Mouse (Mus musculus): ENCODE measurements around the gene Samd4b. TPM values are rescaled to one million over a fixed set of nuclear protein-coding genes. Genes with fewer than 3 reads are reported as not detected.
"Not testable (repeated sequence)": the region's sequence is repeated elsewhere in the genome, so short reads cannot be mapped to it uniquely, and the experiment has no call there.

Gene Samd4b
- 10 to 100 TPM; 67.9 to 70.0 TPM for total RNA-seq (2021)

DNA sequence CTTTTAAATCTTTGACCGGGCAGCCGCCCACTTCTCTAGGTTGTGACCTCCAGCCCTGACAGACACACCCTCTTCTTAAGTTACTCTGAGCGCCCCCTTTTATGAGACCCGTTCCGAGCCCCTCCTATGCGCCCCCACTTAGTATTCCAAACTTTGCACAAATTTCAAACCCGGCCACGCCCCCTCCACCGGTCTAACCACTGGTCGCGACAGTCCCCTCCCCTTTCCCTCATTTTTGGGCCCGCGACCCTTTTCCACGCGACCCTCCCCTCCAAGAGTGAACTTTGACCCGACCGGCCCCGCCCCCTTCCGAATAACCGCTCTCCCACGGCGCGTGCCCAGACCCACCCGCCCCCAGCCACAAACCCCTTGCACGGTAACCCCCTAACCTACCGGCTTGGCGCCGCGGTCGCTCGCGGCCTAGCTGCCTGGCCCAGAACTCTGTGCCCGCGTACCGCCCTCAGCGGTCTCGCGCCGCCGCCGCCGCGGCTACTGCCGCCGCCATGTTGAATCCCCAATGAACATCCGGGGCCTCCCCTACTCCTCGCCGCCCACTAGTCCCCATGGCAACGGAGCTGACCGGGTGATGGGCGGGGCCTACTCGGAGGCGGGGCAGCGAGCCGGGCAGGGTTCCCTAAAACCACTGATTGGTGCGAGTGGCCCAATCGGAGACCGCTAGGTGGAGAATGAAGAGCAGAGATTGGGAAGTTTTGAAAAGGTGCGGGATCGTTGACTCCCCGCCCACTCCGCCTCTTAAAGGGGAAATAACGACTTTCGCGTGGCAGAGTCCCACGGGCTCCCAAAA, at the start of gene Samd4b, which contains the start of gene Pak4:
Gene Samd4b (minus strand): TSS at position 503 of the 805 bp plus-strand sequence.
Gene Pak4 (minus strand): TSS at position 544 of the 805 bp plus-strand sequence.
- peak; percentile 100 for DNase-seq
- intact Hi-C loops (cut with DNase I), result no loop called here

DNA sequence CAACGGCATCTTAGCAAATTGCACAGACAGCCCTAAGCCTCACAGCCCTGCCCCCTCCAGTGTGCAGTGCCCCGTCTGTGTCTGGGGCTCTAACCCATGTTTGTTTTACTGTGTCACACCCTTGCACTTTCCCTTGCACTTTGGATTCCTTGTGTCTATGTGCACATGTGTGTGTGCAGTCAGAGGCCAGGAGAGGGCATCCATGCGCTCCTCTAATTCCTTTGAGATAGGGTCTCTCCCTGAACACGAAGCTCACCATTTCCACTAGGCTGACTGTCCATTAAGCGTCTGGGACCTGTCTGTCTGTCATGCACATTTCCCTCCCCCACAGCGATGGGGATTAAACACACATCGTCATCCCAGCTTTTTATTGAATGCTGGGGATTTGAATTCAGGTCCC, 49.1 kb upstream of the Samd4b start:
- intact Hi-C loops (cut with DNase I), result no loop called here
- DNase-seq, result no peak

DNA sequence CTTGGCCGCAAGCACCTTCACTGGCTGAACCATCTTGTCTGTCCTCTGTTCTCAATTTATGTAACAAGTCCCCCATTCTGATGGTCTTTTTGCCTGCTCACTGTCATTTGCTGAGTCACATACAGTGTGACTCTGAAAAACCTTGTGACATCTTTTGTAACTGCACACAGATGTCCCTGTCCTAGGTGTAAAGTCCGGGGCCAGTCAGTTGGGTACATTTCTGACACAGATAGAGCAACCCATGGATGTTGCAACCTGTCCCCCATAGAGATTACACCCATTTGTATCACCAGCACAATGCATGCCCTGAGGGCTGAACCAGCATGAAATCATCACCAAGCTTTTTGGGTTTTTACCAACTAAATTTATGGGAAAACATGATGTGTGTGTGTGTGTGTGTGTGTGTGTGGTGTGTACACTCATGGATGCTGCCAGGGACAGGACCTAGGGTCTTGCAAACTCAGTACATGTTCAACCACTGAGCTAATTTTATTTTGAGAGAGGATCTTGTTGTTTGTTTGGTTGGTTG, 48.1 kb upstream of the Samd4b start:
- no peak for DNase-seq
- intact Hi-C loops (cut with DNase I), result no loop called here

DNA sequence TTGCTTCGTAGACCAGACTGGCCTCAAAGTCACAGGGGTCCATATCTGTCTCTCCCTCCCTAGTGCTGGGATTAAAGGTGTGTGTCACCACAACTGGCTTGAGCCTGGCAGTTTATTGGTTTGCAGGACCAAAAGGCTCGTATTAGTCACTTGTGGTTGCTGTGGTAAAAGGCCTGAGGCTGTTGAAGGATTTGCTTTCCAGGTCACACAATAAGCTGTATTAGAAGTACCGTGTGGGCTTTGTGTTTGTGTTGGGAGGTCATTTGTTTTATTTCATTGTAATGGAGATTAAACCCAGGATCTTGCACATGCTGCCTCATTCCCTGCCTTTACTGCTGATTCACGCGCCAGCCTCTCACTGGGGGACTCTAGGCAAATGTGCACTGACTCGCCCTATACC, 47.4 kb upstream of the Samd4b start:
- DNase-seq, result no peak
- intact Hi-C loops (cut with DNase I), result no loop called here

DNA sequence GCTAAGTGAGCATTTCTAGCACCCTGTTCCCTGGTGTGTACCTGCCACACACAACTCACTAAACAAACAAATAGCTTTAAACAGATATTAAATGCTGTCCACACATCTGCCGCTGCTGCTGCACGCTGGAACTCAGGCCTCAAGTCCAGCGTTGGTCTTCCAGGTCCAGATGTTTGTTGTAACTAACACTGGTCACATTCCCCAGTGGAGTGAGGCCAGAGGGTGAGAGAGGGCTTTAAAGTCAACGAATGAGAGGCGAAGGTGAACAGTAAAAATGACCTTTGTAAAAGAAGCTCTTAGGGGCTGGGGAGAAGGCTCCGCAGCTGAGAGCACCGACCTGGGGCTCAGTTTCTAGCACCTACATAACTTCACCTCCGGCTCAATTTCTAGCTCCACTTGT, 43.6 kb upstream of the Samd4b start:
- no peak for DNase-seq

DNA sequence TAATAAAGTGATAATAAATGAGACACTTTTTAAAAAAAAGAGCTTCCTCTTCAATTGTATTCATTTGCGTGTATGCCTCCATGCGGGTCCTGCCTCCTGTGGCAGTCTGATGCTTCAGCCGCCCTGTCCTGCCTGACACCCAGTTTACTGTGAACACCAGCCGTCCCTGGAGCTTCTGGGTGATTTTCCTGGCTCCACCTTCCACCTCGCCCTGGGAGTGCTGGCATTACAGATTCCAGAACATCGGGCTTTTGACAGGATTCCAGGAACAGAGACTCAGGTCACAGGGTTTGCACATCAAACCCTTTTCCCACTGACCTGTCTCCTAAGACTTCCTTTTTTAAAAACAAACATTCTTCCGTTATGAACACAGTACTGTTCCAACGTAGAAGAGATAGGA, 39.6 kb upstream of the Samd4b start:
- intact Hi-C loops (cut with DNase I), result no loop called here
- DNase-seq, result no peak

More for the DNA sequence above, 43.6 kb upstream of the Samd4b start:
- intact Hi-C loops (cut with DNase I), result no loop called here

DNA sequence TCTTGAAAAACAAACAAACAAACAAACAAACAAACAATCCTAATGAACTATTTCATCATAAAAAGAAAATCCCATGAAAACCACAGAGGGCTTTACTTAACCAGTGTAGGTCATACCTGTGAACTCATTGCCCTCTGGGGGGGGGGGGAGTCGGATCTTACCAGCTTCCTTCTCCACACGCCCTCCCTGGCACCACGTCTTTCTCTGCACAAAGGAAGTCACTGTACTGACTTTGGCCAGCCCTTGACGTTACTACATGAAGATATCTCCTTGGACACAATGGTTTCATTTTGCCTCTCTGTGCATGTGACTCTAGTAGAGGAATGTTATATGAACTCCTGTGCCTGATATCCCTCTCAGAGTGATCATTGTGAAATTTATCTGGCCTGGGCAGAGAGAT, 36.2 kb upstream of the Samd4b start:
- intact Hi-C loops (cut with DNase I), result no loop called here
- no peak for DNase-seq

DNA sequence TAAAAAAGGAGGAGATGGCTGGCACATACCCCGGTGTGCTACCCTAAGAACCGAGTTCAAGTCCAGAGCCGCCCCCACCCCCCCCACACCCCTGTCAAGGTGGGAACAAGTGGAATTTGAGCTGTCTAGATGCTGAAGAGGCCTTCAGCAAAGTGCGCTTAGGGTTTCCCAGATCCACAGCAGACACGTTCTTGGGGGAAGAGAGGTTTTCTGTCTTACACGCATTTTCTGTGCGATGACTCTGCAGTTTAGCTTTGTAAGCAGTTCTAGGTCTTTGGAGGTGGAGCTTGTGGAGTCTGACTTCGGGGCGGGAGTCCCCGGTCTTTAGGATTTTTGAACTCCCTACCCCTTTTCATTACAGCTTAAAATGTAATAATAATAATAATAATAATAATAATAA, 33.1 kb upstream of the Samd4b start, which contains the start of gene Acp7:
Gene Acp7 (minus strand): TSS at position 260 of the 400 bp plus-strand sequence.
- intact Hi-C loops (cut with DNase I), result no loop called here
- DNase-seq, result no peak

DNA sequence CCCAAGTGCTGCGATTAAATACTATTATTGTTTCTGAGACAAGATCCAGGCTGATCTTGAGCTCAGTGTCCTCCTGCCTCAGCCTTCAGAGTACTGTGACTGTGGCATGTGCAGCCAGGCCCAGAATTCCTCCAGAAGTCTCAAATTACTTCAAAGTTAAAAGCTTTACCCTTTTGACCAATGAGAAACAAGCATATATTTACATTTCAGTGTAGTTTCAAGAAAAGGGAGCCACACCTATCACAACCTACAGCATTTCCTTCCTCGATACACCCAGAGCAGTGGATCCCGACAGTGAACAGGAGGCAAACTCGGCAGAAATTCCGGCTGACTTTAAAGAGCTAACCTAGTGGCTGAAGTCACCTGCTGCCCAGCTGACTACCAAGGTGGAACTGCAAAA, 26.8 kb upstream of the Samd4b start:
- intact Hi-C loops (cut with DNase I), result no loop called here
- no peak for DNase-seq

DNA sequence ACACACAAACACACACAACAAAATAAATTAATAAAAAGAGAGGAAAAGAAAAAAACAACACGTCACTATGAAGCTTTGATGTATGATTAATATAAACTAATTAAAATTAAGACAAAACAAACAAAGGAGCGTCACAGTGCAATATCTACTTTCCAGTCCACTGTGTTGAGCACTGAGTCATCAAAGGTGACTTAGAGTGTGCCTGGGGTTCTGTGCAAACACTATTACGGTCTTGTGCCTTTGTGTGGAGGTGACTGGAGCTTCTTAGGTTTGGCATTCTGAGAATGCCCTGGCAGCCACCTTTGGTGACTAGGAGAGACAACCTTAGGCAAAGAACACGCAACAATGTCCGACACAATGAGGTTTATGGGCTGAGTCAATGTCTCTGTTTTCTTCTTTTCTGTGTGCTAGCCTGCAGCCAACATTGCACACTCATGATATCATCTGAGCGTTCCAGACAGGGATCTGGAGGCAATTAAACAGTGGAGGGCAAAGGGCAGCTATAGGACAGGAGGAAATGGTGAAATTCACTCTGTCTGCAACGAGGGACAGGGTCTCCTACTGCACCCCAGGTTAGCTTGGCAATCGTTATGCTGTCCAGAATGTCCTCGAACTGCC, 21.3 kb upstream of the Samd4b start:
- intact Hi-C loops (cut with DNase I), result no loop called here
- DNase-seq, result no peak

DNA sequence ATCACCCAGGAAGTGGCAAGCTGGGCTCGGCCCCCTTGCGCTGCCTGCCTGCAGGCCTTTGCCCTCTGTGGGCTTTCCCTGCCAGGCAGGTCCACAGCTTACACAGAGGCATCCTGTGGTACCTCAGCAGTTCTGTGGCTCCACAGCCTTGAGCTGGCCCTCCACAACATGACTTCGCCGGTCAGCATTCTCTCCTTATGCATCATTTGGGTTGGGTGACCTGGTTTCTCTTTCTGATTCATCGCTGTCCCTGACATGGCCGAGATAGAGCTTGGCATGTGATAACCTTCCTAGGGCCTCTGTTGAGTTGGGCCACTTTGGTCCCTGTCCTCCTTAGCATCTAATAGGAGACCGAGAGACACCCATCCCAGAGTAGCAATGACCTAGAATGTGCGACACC, 8.0 kb upstream of the Samd4b start:
- no peak for DNase-seq
- intact Hi-C loops (cut with DNase I), result loop anchor here (10.0 kb wide), 2 partner anchors 61 to 119 kb away; partner anchors contain the start of genes Nccrp1 and Sycn

DNA sequence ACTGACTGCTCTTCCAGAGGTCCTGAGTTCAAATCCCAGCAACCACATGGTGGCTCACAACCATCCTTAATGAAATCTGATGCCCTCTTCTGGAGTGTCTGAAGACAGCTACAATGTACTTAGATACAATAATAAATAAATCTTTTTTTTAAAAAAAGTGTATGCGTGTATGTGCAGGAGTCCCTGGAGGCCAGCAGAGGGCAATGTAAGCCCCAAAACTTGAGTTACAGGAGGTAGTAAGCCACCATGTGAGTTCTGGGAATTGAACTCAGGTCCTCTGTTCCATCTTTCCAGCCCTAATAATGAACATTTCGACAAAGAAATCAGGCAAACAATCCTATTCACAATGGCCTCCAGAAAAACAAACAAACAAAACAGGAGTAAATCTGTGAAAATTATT, 5.8 kb upstream of the Samd4b start:
- not testable (repeated sequence) for DNase-seq
- intact Hi-C loops (cut with DNase I), result loop anchor here (5.0 to 10.0 kb wide), 3 partner anchors 36 to 121 kb away; partner anchors contain the start of genes Nccrp1 and Sycn

DNA sequence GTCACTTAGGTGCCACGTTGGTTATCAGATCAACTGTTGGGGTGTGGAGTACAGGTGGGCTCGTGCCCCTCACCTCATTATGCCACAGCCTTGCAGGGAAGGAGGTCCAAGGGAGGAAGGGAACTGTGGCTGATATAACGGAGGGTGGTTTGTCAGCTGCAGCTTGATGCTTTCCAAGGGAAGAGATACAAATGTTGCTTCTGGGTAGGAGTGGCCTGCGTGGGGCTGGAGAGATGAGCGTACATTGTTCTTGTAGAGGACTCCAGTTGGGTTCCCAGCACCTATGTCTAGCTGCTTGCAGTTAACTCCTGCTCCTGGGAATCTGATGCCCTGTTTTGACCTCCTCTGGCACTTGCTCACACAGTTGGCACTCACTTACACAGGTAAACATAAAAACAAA, 5.2 kb upstream of the Samd4b start:
- intact Hi-C loops (cut with DNase I), result loop anchor here (5.0 to 10.0 kb wide), 3 partner anchors 36 to 122 kb away; partner anchors contain the start of genes Nccrp1 and Sycn
- no peak for DNase-seq

DNA sequence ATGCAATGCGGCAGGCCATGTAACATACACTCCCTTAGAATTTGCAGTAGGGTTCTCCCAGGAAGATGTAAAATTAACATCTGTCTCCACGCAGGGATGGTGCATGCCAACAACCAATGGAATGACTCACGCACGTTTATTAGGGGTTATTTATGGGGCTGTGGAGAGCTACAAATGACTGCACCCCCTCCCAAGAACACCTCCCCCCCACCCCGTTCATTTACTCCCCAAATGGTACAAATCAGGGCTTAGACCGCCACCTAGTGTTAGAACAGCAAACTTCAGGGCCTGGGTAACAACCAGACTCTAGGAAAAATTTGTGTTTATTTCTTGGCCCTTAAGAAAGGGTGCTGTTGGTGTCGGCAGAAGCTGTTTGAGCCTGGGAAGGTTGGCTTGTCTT, 3.7 kb upstream of the Samd4b start:
- peak; percentile 63 for DNase-seq
- intact Hi-C loops (cut with DNase I), result loop anchor here (2.0 to 10.0 kb wide), 4 partner anchors 34 to 155 kb away; partner anchors contain the start of genes Nccrp1 and Sycn

DNA sequence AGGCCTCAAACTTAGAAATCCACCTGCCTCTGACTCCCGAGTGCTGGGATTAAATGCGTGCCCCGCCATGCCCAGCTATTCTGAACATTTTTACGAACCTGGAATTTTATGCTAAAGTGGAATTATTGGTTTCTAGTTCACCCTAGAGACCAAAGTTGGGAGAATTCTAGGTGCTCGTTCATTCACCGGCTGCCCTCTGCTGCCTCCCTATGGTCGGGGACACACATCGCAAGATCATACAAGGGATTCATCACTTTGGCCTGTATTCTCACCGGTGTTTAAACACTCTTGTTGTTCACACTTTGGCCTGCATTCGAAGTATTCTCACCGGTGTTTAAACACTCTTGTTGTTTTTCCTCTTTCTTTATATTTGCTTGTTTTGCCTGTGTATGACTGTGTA, 3.1 kb upstream of the Samd4b start:
- peak; percentile 69 for DNase-seq
- intact Hi-C loops (cut with DNase I), result loop anchor here (2.0 to 10.0 kb wide), 4 partner anchors 34 to 154 kb away; partner anchors contain the start of genes Nccrp1 and Sycn

DNA sequence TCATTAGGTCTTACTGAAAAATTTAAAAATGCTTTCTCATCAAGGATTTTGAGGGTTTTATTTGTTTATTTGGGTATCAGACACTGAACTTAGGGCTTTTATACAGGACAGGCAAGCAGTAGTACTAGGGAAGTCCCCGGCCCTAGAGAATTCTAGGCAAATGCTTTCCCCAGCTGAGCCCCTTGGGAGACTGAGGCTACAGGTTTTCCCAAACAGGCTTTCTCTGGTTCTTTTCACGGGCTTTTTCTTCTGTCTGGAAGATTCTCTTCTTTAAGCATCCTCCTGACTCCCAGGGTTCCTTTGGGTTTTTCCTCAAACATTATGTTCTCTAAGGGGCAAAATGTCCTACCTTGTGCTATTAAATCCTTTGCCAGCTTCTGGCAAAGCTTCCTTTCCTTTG, 1.0 kb upstream of the Samd4b start:
- intact Hi-C loops (cut with DNase I), result no loop called here
- DNase-seq, result no peak

DNA sequence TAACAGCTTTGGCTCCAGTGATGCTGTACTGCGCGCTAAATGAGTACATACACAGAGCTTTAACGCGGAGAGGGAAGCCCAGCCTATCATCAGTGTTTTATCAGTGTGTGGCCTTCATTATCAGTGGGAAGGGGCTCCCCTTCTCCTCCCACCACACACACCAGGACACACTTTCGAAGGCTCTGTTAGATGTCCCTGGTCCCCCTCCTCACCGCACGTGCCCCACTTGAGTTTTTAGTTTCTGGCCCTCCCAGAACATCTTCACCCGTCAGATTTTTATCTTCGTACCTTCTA, 720 bp downstream of the Samd4b start:
- no peak for DNase-seq
- intact Hi-C loops (cut with DNase I), result no loop called here

DNA sequence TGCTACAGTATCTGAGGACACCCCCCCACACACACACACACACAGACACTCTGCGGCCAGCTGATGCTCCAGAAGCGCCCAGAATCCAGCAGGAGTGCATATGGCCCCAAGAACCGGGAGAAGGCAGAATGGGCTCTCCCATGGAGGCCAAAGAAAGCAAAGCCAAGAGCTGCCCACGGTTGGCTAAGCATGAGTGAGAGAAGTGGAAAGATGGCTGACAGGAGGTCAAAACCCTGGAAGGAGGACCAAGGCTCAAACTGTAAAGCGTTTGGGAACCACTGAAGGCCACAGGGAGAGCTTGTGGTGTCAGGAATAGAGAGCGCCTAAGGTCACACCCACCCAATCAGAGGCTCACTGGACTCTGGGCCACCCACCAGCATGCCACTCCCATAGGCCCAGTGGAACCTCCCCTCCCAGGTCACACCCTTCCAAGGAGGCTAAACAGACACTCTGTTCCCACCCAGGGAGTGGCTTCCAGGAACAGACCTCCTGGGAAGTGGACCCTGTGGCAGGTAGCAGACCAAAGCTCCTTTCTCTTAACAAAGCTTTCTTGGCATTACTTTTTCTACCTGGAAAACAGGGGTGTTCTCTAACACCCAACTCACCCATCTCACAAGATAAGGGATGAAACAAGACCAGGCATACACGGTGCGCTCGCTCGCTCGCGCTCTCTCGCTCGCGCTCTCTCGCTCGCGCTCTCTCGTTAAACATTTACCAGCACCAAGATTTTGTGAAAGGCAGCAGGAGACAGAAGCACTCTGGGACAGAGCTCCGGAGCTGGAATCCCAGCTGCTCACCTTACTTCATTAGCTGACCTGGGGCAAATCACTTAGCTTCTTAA, 1.3 kb downstream of the Samd4b start:
- intact Hi-C loops (cut with DNase I), result no loop called here

DNA sequence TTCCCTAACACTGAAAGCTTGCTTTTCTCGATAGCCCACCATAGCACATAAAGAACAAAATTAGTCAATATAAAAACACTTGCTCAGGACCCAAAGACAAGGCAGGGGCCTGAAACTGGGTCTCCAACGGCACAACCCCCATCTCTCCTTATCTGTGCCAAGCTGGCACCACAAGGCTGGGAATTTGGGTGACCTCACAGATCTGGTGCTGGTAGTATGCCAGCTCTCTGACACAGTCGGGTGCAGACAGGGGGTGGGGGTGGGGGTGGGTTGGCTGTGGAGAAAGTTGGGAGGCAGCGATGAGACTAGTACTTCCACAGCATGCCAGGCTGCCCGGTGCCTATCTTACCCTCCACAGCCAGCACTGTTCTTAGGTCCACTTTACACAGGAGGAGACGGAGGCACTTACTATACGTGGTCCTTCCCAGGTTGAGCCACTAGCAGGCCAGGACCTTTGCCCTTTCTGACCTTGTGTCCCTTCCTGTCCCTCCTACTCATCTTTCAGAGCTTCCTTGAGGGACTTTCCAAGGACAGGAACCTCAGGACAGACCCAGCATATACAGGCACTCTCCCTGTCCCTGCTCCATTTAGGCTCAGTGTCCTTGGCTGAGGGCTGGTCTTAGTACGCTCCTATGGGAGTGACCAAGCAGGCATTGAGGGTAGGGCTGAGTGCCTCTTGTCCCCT, 2.1 kb downstream of the Samd4b start:
- DNase-seq, result peak; percentile 65
- intact Hi-C loops (cut with DNase I), result no loop called here

More for the DNA sequence above, 1.3 kb downstream of the Samd4b start:
- DNase-seq, result peak; percentile 83

Measured in left cerebral cortex, postnatal 4 days (tissue).